Mouse (Mus musculus): ENCODE results near the gene Tmem200c. TPM values are rescaled to one million over a fixed set of nuclear protein-coding genes. Genes with fewer than 3 reads are reported as not detected.

Tmem200c gene
- polyA plus RNA-seq, 1 experiment from 2014 or later = 4.0 TPM

DNA sequence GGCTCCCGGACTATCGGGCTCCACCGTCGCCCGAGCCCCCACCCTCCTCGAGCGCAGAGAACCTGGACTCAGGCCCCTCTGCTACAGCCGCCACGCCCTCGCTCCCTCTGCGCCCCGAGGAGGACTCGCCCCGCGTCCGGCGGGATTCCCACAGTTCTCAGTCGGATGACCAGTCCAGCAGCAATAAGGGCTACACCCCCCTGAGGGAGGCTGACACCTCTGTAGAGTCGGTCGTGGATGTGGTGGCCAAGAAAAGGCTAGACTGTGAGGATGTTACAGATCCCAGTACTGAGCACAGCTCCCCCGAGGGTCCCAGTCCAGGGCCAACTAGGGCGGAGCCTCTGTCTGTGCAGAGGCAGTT, 15.4 kb downstream of the Tmem200c start:
- Histone ChIP-seq H3K9me3 (ENCODE audit: control insufficient read depth, low read length) (no peaks in the 10 kb centered on the region), H3K4me3 (ENCODE audit: low read depth, low read length) (peak overlapping the region; percentile 50), H3K27ac (ENCODE audit: low read depth, low read length) (no peak overlapping the region), H3K9ac (replicated peaks; ENCODE audit: low read depth, low read length) (peak overlapping the region; percentile 72), H3K36me3 (ENCODE audit: control insufficient read depth, insufficient read depth, low read length) (no peaks in the 10 kb centered on the region), H3K27me3 (ENCODE audit: control insufficient read depth, insufficient read depth, low read length) (peaks cover 5% of the 10 kb centered on the region), H3K4me1 (ENCODE audit: control insufficient read depth, insufficient read depth, low read length) (peaks cover 15% of the 10 kb centered on the region), H3K4me2 (ENCODE audit: low read depth, low read length) (peak overlapping the region; percentile 99)
- ATAC-seq (ENCODE audit: low read depth) = peak; percentile 38
- 4% methylated on average over 19 of the region's 22 CpGs for WGBS

DNA sequence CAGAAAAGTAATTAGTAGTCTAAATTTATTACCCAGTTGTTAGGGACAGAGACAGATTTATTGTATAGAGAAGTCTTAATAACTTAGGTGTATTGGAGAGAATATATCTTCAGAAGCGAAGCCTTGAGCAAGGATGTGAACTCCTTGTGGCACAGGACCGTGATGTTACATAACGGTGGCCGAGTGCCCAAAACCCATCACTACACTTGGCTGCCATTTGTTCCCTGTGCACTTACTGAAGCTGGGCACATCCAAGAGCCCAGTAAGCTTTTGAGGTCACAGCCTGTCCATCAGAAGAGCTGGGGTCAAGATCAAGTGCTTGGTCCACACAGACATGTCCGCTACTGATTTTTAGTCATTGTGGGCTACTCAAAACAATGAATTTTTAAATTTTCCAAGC, 19.5 kb downstream of the Tmem200c start:
- WGBS = 92% methylated on average over 5 of the region's 5 CpGs
- H3K9ac ChIP-seq (replicated peaks; ENCODE audit: low read depth, low read length) = no peak overlapping the region
- H3K27me3 ChIP-seq (ENCODE audit: control insufficient read depth, insufficient read depth, low read length) = peaks cover 4% of the 10 kb centered on the region; the same call in 1 of the 2 replicates
- H3K36me3 ChIP-seq (ENCODE audit: control insufficient read depth, insufficient read depth, low read length) = no peaks in the 10 kb centered on the region
- H3K4me2 ChIP-seq (ENCODE audit: low read depth, low read length) = no peak overlapping the region
- H3K9me3 ChIP-seq (ENCODE audit: control insufficient read depth, low read length) = no peaks in the 10 kb centered on the region
- H3K4me1 ChIP-seq (ENCODE audit: control insufficient read depth, insufficient read depth, low read length) = peaks cover 6% of the 10 kb centered on the region
- no peak overlapping the region for H3K27ac ChIP-seq (ENCODE audit: low read depth, low read length)
- no peak for ATAC-seq (ENCODE audit: low read depth)
- no peak overlapping the region for H3K4me3 ChIP-seq (ENCODE audit: low read depth, low read length)

DNA sequence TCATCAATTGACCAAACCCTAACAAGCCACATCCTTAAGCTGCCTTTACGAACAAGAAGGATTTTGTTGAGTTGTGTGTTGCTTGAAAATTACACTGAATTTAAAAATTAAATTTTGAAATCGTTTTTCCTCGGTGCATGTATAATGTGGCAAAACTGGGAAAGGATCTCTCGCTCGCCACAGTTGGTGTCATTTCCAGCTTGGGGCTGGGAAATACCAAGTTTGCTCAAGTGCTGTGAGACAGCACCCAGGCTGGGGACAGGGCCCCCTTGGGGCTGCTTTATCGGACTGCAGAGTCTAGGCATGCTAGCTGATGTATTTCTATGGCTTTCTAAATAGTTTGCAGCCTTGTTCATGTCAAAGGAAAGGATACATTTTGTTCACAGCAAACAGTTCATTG, 22.3 kb downstream of the Tmem200c start:
- Histone ChIP-seq H3K4me3 (ENCODE audit: low read depth, low read length) (no peak overlapping the region), H3K4me2 (ENCODE audit: low read depth, low read length) (no peak overlapping the region), H3K27me3 (ENCODE audit: control insufficient read depth, insufficient read depth, low read length) (no peaks in the 10 kb centered on the region), H3K4me1 (ENCODE audit: control insufficient read depth, insufficient read depth, low read length) (0 out of 2 replicates have a peak, but pooled peaks cover 3% of the 10 kb centered on the region), H3K9ac (replicated peaks; ENCODE audit: low read depth, low read length) (no peak overlapping the region), H3K27ac (ENCODE audit: low read depth, low read length) (no peak overlapping the region), H3K36me3 (ENCODE audit: control insufficient read depth, insufficient read depth, low read length) (no peaks in the 10 kb centered on the region), H3K9me3 (ENCODE audit: control insufficient read depth, low read length) (no peaks in the 10 kb centered on the region)
- WGBS = 77% methylated on average over 6 of the region's 6 CpGs
- ATAC-seq (ENCODE audit: low read depth) = no peak

DNA sequence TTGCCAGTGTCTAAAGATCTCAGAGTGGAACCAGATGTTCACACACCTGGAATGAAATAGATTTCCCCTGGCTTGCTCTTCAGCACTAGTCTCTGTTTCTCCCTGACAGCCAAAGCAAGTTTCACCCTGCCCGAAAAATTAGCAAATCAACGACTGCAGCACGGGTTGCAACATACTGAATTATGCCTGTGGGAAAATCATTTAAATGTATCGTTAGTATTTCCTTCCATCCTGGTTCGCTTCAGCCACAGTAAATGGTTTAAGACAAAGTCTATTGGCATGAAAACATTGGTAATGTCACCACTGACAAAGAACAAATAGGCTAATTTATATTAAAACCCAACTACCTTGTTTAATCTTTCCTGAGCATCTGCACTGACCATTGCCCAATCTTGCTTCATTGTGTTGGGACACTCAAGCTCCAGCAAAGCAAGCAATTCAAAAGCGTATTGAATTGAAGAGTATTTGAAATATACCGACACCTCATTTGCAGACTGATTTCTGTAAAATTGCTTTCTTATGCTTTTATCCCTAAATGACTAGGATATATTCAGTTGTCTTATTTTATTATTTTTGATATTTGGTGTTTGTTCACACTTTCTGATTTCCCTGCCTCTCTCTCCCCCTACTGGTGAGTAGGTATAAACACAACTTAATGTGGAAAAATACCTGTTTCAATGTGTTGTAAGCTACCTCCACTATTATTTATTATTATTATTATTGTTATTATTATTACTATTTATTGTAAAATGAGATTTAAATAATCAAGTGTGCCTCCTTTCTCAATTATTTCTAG, 25.9 kb downstream of the Tmem200c start:
- no peaks in the 10 kb centered on the region for H3K27me3 ChIP-seq (ENCODE audit: control insufficient read depth, insufficient read depth, low read length)
- no peak for ATAC-seq (ENCODE audit: low read depth)
- H3K4me2 ChIP-seq (ENCODE audit: low read depth, low read length) = no peak overlapping the region
- H3K9ac ChIP-seq (replicated peaks; ENCODE audit: low read depth, low read length) = no peak overlapping the region
- no peaks in the 10 kb centered on the region for H3K9me3 ChIP-seq (ENCODE audit: control insufficient read depth, low read length)
- no peak overlapping the region for H3K27ac ChIP-seq (ENCODE audit: low read depth, low read length)
- H3K36me3 ChIP-seq (ENCODE audit: control insufficient read depth, insufficient read depth, low read length) = no peaks in the 10 kb centered on the region
- no peak overlapping the region for H3K4me3 ChIP-seq (ENCODE audit: low read depth, low read length)
- 0 out of 2 replicates have a peak, but pooled peaks cover 3% of the 10 kb centered on the region for H3K4me1 ChIP-seq (ENCODE audit: control insufficient read depth, insufficient read depth, low read length)
- 70% methylated on average over 7 of the region's 7 CpGs for WGBS

DNA sequence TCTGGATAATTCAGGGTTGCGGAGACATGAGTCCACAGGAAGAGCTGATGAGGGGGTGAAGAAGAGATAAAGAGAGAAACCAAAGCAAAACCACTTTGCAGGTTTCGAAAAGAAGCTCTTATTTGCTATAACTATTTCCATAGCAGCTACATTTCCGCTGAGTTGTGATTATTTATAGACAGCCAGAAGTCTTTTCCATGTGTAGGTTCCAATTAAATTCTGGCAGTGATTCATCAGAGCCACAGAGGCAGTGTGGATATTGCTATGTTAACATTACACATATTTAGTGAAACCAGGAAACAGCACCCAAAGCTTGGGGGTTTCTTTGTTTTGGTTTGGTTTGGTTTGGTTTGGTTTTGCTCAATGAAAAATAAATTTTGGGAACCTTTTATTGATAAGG, 37.8 kb downstream of the Tmem200c start:
- H3K4me3 ChIP-seq (ENCODE audit: low read depth, low read length) = no peak overlapping the region
- H3K36me3 ChIP-seq (ENCODE audit: control insufficient read depth, insufficient read depth, low read length) = no peaks in the 10 kb centered on the region
- H3K4me1 ChIP-seq (ENCODE audit: control insufficient read depth, insufficient read depth, low read length) = no peaks in the 10 kb centered on the region
- no peak for ATAC-seq (ENCODE audit: low read depth)
- no peak overlapping the region for H3K4me2 ChIP-seq (ENCODE audit: low read depth, low read length)
- H3K27ac ChIP-seq (ENCODE audit: low read depth, low read length) = no peak overlapping the region
- H3K9me3 ChIP-seq (ENCODE audit: control insufficient read depth, low read length) = no peaks in the 10 kb centered on the region
- H3K27me3 ChIP-seq (ENCODE audit: control insufficient read depth, insufficient read depth, low read length) = no peaks in the 10 kb centered on the region
- H3K9ac ChIP-seq (replicated peaks; ENCODE audit: low read depth, low read length) = no peak overlapping the region
- 83% methylated on average over 3 of the region's 3 CpGs for WGBS

DNA sequence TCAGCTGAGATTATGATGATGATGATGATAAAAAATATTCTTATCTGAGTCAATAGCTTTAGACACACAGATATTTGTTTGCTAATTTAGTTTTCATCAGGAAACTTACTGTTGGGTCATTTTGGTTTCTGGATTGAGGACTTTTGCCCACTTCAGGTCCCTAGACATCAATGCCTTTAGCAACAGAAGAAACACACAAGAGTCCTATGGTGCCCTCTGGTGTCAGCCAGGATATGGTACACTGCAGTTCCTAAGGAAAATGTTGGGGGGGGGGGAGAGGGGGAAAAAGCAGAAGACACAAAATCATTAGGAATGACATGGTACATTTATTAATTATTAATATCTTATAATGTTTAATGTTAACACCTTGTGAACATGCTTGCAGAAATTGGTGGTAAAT, 42.0 kb downstream of the Tmem200c start:
- no peaks in the 10 kb centered on the region for H3K9me3 ChIP-seq (ENCODE audit: control insufficient read depth, low read length)
- H3K27ac ChIP-seq (ENCODE audit: low read depth, low read length) = no peak overlapping the region
- H3K27me3 ChIP-seq (ENCODE audit: control insufficient read depth, insufficient read depth, low read length) = no peaks in the 10 kb centered on the region
- H3K9ac ChIP-seq (replicated peaks; ENCODE audit: low read depth, low read length) = no peak overlapping the region
- H3K4me2 ChIP-seq (ENCODE audit: low read depth, low read length) = no peak overlapping the region
- no peaks in the 10 kb centered on the region for H3K36me3 ChIP-seq (ENCODE audit: control insufficient read depth, insufficient read depth, low read length)
- H3K4me1 ChIP-seq (ENCODE audit: control insufficient read depth, insufficient read depth, low read length) = no peaks in the 10 kb centered on the region
- no peak overlapping the region for H3K4me3 ChIP-seq (ENCODE audit: low read depth, low read length)
- no peak for ATAC-seq (ENCODE audit: low read depth)

DNA sequence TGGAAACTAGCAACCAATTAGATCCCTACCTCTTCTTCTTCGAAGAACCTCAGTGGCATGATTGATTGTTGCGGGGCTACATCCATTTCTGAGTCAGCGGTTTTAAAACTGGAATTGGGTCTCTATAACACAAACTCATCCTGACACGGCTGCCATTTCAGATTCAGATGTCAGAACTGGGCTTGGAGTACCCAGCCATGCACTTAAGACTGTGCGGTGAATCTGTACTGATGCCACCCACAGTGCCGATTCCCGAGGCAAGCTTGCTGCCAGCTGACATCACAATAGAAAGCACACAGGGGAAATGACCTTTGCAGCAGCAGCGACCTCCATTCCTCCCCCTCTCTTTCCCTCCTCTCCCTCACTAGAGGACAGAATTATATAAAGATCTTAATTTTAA, 47.6 kb downstream of the Tmem200c start:
- ATAC-seq (ENCODE audit: low read depth) = no peak
- no peaks in the 10 kb centered on the region for H3K27me3 ChIP-seq (ENCODE audit: control insufficient read depth, insufficient read depth, low read length)
- no peak overlapping the region for H3K4me2 ChIP-seq (ENCODE audit: low read depth, low read length)
- no peaks in the 10 kb centered on the region for H3K9me3 ChIP-seq (ENCODE audit: control insufficient read depth, low read length)
- 41% methylated on average over 8 of the region's 8 CpGs for WGBS
- no peak overlapping the region for H3K9ac ChIP-seq (replicated peaks; ENCODE audit: low read depth, low read length)
- H3K36me3 ChIP-seq (ENCODE audit: control insufficient read depth, insufficient read depth, low read length) = no peaks in the 10 kb centered on the region
- no peak overlapping the region for H3K4me3 ChIP-seq (ENCODE audit: low read depth, low read length)
- H3K27ac ChIP-seq (ENCODE audit: low read depth, low read length) = no peak overlapping the region
- H3K4me1 ChIP-seq (ENCODE audit: control insufficient read depth, insufficient read depth, low read length) = no peaks in the 10 kb centered on the region

DNA sequence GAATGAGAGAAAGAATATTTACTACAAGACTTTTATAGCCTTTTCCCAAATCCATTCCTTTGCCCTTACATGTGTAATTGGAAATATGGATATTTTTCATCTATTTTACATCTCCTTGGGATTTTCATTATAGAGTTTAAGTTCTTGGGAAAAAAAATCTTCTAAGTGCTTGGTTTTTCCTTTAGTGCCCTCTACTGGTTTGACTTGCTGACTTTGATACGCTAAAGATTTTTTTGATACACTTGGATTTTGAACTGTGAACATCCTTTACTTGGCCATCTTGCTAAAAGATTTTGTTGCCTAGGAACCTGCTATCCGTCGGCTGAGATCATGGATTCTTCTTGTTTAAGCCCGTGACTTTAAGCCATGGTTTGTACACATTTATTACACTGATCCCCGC, 48.8 kb downstream of the Tmem200c start:
- Histone ChIP-seq H3K27me3 (ENCODE audit: control insufficient read depth, insufficient read depth, low read length) (no peaks in the 10 kb centered on the region), H3K9ac (replicated peaks; ENCODE audit: low read depth, low read length) (no peak overlapping the region), H3K4me1 (ENCODE audit: control insufficient read depth, insufficient read depth, low read length) (no peaks in the 10 kb centered on the region), H3K4me2 (ENCODE audit: low read depth, low read length) (no peak overlapping the region), H3K27ac (ENCODE audit: low read depth, low read length) (no peak overlapping the region), H3K36me3 (ENCODE audit: control insufficient read depth, insufficient read depth, low read length) (no peaks in the 10 kb centered on the region), H3K9me3 (ENCODE audit: control insufficient read depth, low read length) (no peaks in the 10 kb centered on the region), H3K4me3 (ENCODE audit: low read depth, low read length) (no peak overlapping the region)
- ATAC-seq (ENCODE audit: low read depth) = no peak
- WGBS = 73% methylated on average over 5 of the region's 5 CpGs

DNA sequence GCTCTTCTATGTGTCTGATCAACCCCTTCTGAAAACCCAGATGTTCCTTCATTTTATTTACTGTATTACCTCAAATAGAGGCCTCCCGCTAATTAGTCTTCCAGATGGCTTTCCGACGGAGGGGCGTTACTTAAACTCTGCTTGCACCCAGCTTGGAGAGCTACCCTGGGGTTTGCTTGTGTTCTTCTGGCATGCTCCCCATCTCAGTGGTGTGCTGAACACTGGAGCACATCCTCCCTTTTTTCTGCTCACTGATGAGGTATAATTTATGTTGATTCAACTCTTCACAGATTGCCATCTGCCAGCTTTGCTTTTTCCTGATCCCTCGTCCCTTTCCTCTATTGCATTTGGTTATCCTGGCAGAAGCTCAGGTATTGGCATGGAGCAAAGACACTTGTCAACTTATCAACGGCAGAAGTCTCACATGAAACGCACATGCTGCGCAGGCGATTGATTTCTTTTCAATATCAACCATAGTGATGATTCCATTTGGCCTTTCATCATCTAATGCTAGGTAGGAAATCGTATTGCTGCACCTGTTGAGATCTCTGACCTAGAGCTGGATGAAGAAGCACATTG, 49.6 kb downstream of the Tmem200c start:
- Histone ChIP-seq H3K9me3 (ENCODE audit: control insufficient read depth, low read length) (no peaks in the 10 kb centered on the region), H3K4me1 (ENCODE audit: control insufficient read depth, insufficient read depth, low read length) (no peaks in the 10 kb centered on the region), H3K27ac (ENCODE audit: low read depth, low read length) (no peak overlapping the region), H3K9ac (replicated peaks; ENCODE audit: low read depth, low read length) (no peak overlapping the region), H3K4me2 (ENCODE audit: low read depth, low read length) (no peak overlapping the region), H3K36me3 (ENCODE audit: control insufficient read depth, insufficient read depth, low read length) (no peaks in the 10 kb centered on the region), H3K27me3 (ENCODE audit: control insufficient read depth, insufficient read depth, low read length) (no peaks in the 10 kb centered on the region), H3K4me3 (ENCODE audit: low read depth, low read length) (no peak overlapping the region)
- 75% methylated on average over 10 of the region's 10 CpGs for WGBS
- ATAC-seq (ENCODE audit: low read depth) = no peak
